Mouse (Mus musculus) adrenal gland, adult 8-10 months (tissue): ENCODE results near the gene Efna2. TPM values are rescaled to one million over a fixed set of nuclear protein-coding genes. Genes with fewer than 3 reads are reported as not detected.

Source experiments
- DNase-seq: peaks from one replicate; pipeline ENCODE4 v3.0.0; 2022
- total RNA-seq, 4 experiments: library from RNA; stranded (reverse); gene quantifications; 2 replicates each; pipeline ENCODE4 v1.2.4; 2022

The Efna2 gene
- total RNA-seq, 4 experiments from 2014 or later: 2.4 to 5.2 (median 3.3) TPM

DNA sequence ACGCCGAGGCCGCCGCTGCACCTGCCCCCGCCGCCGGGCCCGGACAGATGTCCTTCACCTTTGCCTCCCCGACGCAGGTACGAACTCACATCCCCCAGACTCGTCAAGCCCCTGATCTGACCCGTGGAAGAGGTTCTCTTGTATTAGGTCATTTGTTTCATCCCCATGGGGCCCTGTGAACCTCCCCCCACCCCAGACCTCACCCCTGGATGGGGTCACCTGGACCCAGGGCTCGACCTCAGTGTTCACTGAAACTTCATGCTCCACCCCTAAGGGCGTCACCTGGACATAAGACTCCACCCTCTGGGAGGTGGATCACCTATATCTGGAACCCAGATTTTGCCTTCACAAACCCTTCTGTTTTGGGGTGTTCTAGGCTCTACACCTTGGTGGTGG lies 36.8 kb upstream of the Efna2 start:
- no peak for DNase-seq

DNA sequence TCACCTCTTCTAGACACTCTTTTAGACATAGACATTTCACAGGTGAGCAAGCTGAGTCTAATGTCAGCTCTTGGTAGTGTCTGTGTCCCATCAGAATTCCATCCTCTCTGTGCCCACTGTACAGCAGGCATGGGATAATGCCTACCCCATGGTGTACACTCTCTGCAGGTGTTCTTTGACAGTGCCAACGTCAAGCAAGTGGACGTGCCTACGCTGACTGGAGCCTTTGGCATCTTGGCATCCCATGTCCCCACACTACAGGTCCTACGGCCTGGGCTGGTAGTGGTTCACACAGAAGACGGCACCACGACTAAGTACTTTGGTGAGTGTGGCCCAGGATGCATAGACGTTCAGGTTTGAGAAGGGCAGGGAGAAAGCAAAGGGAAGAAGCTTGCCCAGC lies 35.6 kb upstream of the Efna2 start:
- no peak for DNase-seq

DNA sequence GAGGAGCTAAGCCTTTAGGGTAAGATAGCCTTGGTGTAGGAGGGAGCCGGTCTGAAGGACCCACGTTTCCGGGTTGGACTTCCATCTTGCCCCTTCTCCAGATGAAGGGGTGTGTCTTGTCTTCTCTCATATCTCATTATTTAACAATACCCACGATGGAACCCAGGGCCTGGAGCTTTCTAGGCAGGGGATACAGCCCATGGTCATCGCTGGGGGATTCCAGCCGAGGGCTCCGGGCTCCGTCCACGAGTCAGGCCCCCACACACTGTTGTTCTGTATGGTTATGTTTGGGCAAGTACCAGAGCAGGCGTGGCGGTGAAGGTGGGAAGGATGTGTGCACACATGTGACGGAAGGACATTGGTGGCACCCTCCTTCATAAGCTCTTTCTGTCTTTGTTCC lies 35.1 kb upstream of the Efna2 start:
- no peak for DNase-seq

DNA sequence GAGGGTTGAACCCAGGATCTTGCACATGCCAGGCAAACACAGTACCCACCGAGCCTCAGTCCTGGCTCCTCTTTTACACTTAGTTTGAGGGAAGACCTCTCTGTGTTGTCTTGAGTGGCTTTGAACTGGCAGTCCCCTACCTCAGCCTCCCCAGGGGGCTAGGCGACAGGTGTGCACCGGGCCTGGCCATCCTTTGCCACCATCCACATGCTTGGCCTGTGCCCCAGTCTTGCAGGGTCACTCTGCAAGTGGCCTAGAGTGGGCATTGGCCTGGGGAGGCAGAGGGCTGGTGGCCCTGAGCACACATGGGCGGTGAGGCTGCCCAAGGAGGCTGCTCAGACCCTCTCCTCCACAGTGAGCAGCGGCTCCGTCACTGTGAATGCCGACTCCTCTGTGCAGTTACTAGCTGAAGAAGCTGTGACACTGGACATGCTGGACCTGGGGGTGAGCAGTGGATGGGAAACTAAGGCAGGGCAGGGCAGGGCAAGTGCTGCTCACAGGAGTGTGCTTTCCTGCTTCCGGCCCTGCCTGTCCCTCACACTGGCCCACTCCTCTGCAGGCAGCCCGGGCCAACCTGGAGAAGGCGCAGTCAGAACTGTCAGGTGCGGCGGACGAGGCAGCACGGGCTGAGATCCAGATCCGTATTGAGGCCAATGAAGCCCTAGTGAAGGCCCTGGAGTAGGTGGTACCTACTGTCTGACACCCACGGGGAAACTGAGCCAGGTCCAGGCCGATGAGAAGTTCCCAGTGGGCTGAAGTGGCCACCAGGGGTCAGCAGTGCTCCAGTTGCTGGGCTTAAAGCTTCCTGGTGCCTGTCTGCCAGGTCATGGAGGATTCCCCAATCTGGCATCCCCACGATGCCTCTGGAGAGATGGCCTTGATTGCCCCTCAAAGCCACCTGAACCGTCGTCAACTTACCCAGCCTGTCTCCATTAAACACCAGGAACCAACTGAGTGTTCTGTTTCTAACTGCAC lies 34.1 kb upstream of the Efna2 start:
- DNase-seq: no peak

DNA sequence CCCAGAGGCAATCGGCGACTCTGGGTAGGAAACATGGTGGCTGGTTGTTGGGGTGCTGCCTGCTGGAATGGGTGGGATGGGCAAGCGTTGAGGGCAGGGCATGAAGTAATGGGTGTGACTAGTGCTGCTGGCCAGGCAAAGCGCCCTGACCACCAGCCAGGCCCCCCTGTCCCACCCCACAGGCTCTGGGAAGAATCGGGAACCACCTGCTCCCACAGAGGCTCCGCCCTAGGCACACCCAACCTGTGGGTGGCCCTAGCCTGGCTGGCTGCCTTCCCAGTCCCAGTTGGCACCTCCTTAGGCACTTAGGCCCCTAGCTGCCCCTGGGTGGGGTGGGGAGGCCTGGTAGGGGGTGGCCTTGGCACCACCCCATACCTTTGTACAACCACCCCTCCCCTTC lies 33.4 kb upstream of the Efna2 start:
- no peak for DNase-seq

DNA sequence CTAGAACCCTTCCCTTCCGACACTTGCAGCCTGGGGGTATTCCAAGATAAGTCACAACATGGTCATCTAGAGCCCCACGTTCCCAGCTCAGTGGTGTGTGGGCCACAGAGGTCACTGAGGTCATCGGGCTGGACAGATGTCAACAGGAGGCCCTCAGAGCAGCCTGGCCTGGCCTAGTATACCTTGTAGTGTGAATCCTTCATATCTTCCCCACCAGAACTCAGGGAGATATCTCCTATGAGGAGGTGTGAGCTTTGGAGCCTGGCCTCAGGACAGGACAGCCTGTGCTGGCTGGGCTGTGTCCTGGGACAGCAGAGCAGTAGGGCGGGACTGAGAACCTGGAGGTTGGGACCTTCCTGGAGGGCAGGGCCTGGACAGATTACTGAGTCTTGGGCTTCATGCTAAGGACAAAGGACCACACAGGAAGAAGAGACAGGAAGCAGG lies 32.7 kb upstream of the Efna2 start:
- DNase-seq: no peak

DNA sequence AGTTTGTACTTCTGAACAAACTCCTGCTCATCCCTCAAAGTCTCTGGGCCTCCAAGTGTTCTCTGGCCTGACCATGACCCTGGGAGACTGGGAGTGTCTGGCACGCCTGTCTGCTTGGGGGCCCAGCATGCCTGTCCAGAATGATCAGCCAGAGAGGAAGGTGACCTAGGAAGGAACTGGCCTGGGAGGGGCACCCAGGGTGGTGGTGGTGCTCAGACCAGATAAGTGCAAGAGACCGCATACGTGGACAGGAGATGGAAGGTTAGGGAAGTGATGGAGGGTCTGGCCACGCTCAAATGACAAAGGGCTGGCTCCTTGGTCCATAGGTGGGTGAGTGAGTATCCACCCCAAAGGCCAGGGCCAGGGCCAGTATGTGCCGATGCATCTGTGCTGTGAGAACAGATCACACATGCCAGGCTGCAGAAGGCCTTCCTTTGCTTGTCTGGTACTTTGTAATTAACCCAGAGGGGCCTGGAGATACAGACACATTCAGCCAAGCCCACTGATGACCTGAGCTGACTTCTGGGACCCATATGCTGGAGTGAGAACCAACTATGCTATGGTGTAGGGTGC lies 32.0 kb upstream of the Efna2 start:
- DNase-seq: no peak

DNA sequence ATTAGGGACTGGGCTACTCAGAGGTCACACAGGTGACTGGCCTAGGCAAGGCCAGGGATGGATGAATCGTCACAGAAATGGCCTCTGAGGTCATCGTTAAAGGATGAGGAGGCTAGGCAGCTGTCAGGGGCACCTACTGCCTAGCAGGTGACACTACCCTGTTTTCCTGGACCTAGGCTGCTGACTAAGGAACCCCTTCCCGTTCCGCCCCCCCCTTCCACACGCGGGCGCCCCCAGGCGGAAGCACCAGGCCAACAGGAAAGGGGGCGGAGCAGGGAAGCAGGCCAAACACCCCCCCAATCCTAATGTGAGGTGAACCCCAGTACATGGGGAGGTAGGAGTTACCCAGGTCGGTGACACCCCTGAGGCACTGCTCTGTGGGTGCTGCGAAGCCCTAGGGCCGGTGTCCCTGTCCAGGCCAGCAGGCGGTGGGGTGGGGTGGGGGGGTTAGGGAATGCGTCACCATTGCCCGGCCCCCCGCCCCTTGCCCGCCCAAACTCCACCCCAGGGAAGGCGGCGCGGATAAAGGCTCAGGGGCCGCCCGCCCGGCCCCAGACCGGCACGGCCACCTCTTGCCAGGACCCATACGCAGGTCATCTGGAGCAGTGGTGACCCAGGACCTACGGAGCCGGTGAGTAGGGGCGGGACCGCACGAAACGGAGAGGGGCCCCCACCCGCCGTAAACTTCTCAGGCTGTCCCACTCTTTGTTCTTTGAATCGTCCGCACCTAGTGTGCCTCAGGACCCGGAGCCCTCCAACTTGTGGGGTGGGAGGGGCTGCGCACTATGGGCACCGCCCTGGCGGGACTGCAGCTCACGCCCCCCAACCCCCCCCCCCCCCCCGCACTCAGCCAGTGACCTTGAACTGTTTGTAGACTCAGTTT lies 31.3 kb upstream of the Efna2 start, which contains the start of gene Midn:
Gene Midn (plus strand): TSS at position 554 of the 883 bp plus-strand sequence.
- peak; percentile 86 for DNase-seq

DNA sequence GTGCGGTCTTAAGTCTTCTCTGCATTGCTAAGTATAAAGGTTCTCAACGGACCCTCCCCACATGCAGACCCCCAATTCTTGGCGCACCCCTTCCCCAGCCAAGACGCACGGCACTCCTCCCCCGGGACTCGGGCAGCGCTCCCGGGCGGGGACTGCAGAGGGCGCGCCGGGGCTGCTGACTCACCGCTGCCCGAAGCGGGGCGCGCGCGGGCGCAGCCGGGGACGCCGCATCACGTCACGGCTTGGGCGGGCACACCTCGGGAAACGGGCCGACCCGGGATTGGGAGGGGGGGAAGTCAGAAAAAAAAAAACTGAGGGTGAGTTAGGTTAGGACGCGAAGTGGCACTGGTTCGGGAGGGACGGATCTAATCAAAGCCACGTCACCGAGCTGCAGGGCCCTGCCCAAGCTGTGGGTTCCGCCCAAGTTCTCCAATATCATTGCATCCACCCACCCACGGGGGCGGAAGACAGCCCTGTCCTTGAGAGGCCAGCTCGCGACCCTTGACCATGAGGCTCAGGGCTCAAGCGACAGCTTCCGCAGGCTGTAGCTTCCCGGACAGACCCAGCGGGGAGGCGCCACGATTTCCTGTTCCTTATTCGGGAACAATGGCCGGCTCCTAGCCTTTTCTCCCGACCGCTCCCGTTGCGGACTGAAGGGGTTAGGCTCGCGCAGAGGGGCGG lies 30.5 kb upstream of the Efna2 start:
- DNase-seq: peak; percentile 94

DNA sequence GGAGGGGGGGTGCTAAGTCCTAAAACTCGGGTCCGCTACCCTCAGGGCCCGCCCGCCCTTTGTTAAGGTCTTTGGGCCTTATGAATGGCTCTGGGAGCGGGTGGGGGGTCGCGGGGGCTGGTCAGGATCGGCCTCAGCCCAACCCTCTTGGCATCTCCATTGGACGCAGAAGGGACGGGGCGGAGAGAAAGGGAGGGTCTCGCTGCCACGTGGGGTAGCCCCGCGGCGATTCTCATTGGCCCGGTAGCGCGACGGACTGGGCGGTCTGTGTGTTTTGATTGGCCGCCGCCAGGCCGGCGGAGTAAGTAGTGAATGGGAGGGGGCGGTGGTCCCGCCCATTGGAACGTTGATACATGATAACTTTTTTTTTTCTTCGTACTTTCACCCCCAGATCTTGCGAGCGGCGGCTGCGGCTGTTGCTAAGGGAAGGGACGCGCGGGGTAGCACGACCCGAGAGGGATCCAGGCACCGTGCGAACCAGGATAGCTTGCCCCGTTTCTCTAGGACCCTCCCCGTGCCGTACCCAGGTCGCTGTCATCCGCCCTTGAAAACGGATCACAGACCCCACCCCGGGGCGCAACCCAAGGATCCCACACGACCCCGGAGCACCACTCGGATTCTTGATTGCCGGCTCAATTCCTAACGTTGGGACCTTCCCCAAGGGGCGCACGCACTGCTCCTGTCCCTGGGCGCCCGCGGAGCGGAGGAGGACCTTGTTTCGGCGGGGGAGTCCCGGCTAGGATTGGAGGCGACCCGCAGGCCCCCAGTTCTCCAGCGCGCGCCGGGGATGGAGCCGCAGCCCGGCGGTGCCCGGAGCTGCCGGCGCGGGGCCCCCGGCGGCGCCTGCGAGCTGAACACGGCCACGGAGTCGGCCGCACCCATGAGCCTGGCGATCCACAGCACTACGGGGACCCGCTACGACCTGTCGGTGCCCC lies 29.7 kb upstream of the Efna2 start:
- DNase-seq: peak; percentile 98

DNA sequence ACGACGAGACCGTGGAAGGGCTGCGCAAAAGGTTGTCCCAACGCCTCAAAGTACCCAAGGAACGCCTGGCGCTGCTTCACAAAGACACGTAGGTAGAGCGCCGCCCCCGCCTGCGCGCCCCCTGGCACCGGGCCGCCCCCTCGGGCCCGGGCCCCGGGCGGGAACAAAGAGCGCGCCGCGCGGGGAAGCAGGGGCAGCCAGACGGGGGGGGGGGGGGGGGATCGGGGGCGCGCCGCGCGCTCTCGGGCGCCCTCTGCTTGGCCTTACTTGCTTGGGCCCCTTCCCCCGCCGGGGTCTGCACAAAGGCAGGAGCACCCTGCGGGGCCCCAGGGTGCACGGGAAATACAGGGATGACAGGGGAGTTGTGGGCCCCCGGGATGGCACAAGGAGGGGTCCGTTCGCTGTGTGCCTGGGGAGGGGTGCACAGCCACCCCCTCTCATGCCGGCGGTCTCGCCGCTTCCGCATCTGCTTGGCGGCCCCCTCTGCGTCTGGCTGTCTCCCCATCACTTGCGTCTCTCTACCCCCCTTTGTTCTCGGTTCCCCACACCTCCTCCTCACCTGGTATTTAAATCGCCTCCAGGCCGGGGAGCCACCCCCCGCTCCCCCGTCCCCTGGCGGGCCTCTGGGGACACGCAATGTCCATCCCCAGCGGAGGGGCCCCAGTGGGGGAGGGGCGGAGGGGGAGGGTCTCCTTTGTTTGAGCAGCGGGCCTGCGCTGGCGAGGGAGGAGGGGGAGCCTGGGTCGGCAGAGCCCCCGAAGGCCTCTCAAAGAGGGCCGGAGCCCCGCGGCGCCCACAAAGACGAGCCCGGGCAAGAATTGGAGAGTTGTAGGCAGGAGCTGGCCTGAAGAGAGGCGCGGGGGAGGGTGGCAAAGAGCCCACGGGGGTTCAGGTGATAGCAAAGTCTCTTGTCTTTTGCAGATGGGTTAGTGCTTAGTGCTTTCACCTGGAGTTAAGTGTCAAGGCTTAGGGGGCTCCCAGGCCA lies 28.8 kb upstream of the Efna2 start:
- DNase-seq: no peak

DNA sequence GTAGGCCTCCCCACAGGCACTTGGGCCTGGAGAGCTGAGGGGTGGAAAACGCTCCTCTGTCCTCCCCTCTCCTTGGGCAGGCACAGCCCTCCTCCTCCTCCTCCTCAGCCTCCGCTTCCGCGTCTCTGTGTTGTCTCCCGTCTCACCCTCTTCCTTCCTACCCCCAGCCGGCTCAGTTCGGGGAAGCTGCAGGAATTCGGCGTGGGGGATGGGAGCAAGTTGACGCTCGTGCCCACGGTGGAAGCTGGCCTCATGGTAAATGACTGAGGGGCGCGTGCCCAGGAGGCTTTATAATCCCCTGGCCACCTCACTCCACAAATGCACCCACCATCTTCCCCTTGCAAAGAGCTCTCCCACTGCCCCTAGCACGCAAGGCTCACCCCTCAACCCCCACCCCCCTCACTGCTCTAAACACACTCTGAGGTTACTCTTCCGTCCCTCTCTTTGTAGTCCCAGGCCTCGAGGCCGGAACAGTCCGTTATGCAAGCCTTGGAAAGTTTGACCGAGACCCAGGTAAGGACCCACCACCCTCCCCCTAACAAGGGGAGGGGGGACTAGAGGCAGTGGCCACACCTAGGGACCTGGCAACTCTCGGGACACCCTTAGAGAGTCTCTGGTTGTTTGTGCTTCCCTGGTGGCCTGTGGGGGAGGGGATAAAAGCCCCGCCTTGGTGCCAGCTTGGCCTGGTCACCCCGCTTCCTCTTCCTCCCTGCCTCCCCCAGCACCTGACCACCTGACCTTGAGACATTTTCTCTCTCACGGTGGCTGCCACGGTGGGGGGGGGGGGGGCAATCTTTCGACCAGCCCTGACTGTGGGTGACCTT lies 27.9 kb upstream of the Efna2 start:
- DNase-seq: no peak

DNA sequence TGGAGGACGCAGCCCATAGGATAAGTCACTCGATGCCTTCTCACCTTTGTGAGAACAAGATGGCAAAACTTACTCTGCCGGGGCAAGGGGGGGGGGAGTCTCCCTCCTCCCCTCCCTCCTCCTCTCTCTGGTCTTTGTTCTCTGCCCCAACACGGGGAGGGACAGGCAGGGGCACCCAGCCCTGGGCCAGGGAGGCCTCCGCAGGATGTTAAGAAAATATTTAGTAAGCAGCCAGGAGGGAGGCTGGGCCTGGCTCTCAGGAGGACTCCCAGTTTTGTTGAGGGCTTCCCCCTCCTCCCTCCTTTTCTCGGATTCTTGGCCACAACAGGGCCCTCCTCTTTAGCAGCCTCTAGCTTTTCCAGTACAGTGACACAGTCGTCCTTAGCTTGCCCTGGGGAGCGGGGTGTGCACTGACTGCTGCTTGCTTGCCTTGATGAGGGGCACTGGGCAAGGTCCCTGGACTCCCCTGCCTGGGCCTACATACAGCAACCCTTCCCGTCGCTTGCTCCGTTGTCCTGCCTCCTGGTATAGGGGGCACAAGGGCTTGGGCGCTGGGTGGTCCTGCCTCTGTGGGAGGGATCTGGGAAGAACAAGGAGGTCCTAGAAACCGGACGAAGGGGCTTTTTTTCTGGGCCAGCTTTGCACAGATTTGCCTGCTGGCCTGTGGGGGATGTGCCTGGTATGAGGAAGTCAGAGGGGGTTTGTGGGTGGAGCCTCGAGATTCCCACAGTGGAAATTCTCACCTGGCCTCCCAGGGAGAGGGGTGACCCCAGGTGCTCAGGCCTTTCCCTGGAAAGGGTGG lies 27.0 kb upstream of the Efna2 start:
- no peak for DNase-seq

DNA sequence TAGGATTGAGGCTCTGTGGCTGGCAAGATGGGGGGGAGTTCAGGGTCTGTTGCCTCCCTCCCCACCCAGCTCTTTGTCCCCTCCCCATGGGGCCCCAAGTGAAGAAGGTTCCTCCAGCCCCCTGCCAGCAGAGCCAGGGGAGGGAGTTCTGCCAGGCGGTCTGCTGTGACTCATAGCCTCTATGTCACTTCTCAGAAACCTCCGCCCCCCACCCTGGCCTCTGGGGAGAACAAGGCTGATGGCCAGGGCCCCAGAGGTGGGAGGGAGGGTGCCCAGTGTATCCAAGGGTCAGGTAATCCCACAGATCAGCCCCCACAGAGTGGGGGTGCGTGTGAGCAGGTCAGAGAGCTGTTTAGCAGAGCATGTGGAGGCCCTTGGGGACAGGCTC lies 26.4 kb upstream of the Efna2 start:
- peak; percentile 83 for DNase-seq

DNA sequence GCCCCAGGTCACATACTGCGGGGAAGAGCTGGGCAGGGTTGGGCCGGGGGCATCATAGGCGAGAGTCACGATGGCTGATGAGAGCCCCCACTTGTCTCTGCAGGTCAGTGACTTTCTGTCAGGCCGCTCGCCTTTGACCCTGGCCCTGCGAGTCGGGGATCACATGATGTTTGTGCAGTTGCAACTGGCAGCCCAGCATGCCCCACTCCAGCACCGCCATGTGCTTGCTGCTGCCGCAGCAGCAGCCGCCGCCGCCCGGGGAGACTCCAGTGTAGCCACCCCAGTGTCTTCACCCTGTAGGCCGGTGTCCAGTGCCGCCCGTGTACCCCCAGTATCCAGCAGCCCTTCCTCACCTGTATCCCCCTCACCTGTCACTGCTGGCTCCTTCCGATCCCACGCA lies 25.6 kb upstream of the Efna2 start:
- DNase-seq: no peak

DNA sequence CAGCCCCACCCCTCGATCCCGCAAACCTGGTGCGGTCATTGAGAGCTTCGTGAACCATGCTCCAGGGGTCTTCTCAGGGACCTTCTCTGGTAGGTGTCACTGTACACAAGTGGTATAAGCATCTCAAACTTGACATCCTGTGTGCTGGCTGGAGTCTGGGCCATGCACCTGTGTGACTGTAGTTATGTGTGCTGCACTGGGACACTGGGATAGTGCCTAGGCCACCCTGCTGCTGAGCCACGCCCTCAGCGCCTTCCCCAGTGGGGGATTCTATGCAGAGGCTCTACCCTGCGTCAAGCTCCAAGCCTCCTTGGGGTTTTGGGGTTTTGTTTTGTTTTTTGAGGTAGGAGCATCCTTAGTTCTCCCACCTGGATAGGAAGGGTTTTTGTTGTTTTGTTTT lies 24.9 kb upstream of the Efna2 start:
- DNase-seq: no peak

DNA sequence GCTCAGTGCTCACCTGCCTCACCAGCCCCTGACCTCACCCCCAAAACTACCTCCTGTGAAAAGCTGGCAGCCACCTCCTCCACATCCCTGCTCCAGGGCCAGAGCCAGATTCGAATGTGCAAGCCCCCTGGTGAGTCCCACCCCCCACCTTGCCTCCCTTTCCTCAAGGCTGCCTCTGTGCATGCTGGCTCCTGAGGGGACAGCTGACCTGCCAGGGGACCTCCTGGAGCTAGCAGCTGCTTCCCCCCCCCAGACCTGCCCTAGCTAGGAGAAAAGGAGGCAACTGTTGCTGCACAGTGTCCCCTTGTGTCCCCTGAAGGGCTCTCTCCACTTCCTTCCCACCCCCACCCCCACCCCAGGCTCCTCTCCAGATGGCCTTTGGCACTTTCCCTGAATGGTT lies 24.0 kb upstream of the Efna2 start:
- no peak for DNase-seq
